Mouse (Mus musculus) central nervous system, embryonic 14 days (tissue): ENCODE data around the gene Plagl1. TPM values are rescaled to one million over a fixed set of nuclear protein-coding genes. Genes with fewer than 3 reads are reported as not detected.

Experiments used
- polyA plus RNA-seq: library from polyadenylated mRNA; depleted of rRNA; stranded (reverse); fragments of >200 nt; gene quantifications from 2 replicates; pipeline ENCODE4 v1.2.3, GENCODE M21; 2012; rRNA removed

Plagl1 gene
- 133 and 239 TPM in 2 replicates for polyA plus RNA-seq

DNA sequence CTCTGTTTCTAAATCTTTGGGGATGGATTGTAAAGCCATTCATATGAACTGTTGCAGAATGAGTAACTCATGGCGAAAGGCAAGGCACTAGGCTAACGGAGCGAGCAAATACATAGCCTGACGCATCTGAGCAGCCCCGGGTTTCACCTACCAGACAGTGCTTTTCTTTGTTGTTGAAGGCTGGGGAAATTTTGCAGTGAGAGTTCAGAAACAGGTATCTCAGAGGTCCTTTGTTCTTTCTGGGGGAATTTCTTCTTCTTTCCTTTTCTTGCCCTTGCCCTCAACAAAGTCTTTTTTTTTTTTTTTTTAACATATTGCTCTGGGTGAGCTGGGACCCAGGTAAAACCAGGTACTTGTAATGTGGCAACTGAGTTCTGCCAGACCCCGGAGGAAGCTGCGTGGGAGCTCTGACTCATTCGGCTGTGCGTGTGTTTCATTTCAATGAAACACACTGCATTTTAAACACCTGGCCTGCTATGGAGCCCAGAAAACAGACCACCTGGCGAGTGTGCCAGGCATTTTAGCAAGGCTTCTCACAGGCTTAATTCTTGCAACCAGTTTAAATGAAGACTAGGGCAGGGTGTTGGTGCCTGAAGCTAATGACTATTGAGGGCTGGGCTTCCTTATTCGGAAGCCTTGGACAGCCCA, at the start of gene Plagl1:
Gene Plagl1, plus strand, starts transcription at position 484 of the 648 bp plus-strand sequence.

GRCm38 (mm10) chr10:13177973-13178624, 117.8 kb downstream of the Plagl1 start, which contains the start of gene Zc2hc1b:
Zc2hc1b (minus strand) TSS chr10:13178023.

Other genes starting within 250 kb of the Plagl1 start
- gene Utrn, start 191.1 kb upstream of the Plagl1 start, polyA plus RNA-seq, result 11.1 and 16.5 TPM in 2 replicates
- 0.76 and 1.4 TPM in 2 replicates for gene Stx11, start 96.2 kb upstream of the Plagl1 start, polyA plus RNA-seq
- 32.5 and 34.9 TPM in 2 replicates for gene Sf3b5, start 55.2 kb upstream of the Plagl1 start, polyA plus RNA-seq
- not detected in 2 replicates for gene Zc2hc1b, start 117.5 kb downstream of the Plagl1 start, polyA plus RNA-seq
- gene Ltv1, start 132.7 kb downstream of the Plagl1 start, polyA plus RNA-seq, result 34.4 and 37.5 TPM in 2 replicates